16 mouse cellular contexts compared by ENCODE assay signal in the genomic region with DNA sequence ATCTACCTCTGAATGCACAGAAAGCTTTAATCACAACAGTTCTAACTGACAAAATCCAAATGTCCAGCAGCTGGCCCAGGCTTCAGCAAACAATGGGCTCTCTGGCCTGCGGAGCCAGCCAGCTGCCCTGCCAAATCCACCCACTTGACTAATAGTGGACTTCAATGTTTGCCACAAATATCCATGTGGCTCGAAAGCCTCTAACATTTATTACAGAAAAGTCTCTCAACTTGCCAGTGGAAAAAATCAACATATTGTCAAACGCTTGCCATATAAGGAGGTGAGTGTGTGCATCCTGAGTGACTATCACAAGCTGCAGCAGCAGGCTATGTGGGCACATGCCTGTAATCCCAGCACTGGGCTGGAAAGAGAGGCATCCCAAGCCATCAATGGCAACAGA. TPM values are rescaled to one million over a fixed set of nuclear protein-coding genes. Genes with fewer than 3 reads are reported as not detected.
DNase-seq lines count a peak whose midpoint lies in the region; ATAC-seq lines count a peak whose summit lies in the region.
"Had no signal": no experiment of that assay in that cellular context is flagged by ENCODE, and none has a peak within 500 bp of the region (broad histone marks: within the 10 kb centered on the region; RNA-seq: fewer than 3 reads in every experiment).

No protein-coding gene starts in this region.

- H3K9me3 ChIP-seq in heart, embryonic 11.5 days (replicated peaks; ENCODE audit: control insufficient read depth, low read length): no peaks in the 10 kb centered on the region
- no peaks in the 10 kb centered on the region for H3K9me3 ChIP-seq in megakaryocyte, embryonic 14.5 days
- H3K9me3 ChIP-seq: kidney, embryonic 15.5 days; neural tube, embryonic 13.5 days had no signal

- H3K4me3 ChIP-seq in heart, embryonic 11.5 days (ENCODE audit: low read depth, low read length): no peak overlapping the region
- peak overlapping the region; percentile 81 for H3K4me3 ChIP-seq in megakaryocyte, embryonic 14.5 days (replicated peaks)
- H3K4me3 ChIP-seq: kidney, embryonic 15.5 days; neural tube, embryonic 13.5 days had no signal

- 83% methylated on average over 3 of the region's 3 CpGs for WGBS in heart, embryonic 11.5 days (ENCODE audit: insufficient replicate concordance)

- ATAC-seq in heart, embryonic 11.5 days (replicated peaks; ENCODE audit: insufficient number of reproducible peaks, low FRiP score, low TSS enrichment): no peak
- ATAC-seq in megakaryocyte, adult 5-6 weeks (ENCODE audit: poor library complexity, severe bottlenecking): no peak
- no peak for ATAC-seq in megakaryocyte-erythroid progenitor cell, adult 5-6 weeks (replicated peaks; ENCODE audit: low FRiP score, low TSS enrichment, poor library complexity, severe bottlenecking)
- ATAC-seq: hindbrain, embryonic 16.5 days had no signal

- 0 out of 2 replicates have a peak overlapping the region, but pooled peaks have one; percentile 10 for H3K27ac ChIP-seq in heart, embryonic 11.5 days (ENCODE audit: low read depth, low read length)
- H3K27ac ChIP-seq: kidney, embryonic 15.5 days had no signal

- H3K27me3 ChIP-seq in heart, embryonic 11.5 days (ENCODE audit: control insufficient read depth, insufficient read depth, low read length): no peaks in the 10 kb centered on the region
- H3K27me3 ChIP-seq in megakaryocyte, embryonic 14.5 days (replicated peaks): no peaks in the 10 kb centered on the region
- H3K27me3 ChIP-seq: kidney, embryonic 15.5 days; neural tube, embryonic 13.5 days had no signal

- H3K4me1 ChIP-seq in heart, embryonic 11.5 days (ENCODE audit: control insufficient read depth, insufficient read depth, low read length): peaks cover 13% of the 10 kb centered on the region
- H3K4me1 ChIP-seq in megakaryocyte, embryonic 14.5 days: peaks cover 67% of the 10 kb centered on the region

- no peak overlapping the region for H3K9ac ChIP-seq in heart, embryonic 11.5 days (ENCODE audit: low read depth, low read length)
- H3K9ac ChIP-seq: kidney, embryonic 15.5 days; neural tube, embryonic 13.5 days had no signal

- no peaks in the 10 kb centered on the region for H3K36me3 ChIP-seq in heart, embryonic 11.5 days (ENCODE audit: control insufficient read depth, insufficient read depth, low read length)
- H3K36me3 ChIP-seq in megakaryocyte, embryonic 14.5 days (replicated peaks; ENCODE audit: low read length): peaks cover 3% of the 10 kb centered on the region
- H3K36me3 ChIP-seq: kidney, embryonic 15.5 days; neural tube, embryonic 13.5 days had no signal

- DNase-seq in heart, adult 8-10 months (ENCODE audit: low spot score): no peak
- peak; percentile 25 for DNase-seq in liver
- DNase-seq in adrenal gland, adult 18-20 months (ENCODE audit: low spot score in 2 of 2): no peak
- DNase-seq in right cerebral cortex, adult 2 months (ENCODE audit: low spot score in 2 of 2): no peak
- DNase-seq: B cell, adult 2 months; cerebellum, adult 9-10 months; lung, postnatal 14 days; midbrain, embryonic 14.5 days; thymus, postnatal 25 days had no signal

- H3K4me2 ChIP-seq in heart, embryonic 11.5 days: no peak overlapping the region
- H3K4me2 ChIP-seq: kidney, embryonic 15.5 days; neural tube, embryonic 13.5 days had no signal

RNA-seq across cellular contexts. Expression of gene Sun1, which starts 1.7 kb away (rescaled TPM):
- 33.4 and 40.9 TPM in 2 replicates for polyA plus RNA-seq in heart, embryonic 11.5 days (2014; fragmentation: Nextera tagmentation; extraction: Ambion mirVana)
- total RNA-seq in heart, adult 8-10 months (2022): 10 to 100 TPM; 48.0 to 58.0 (median 50.7) TPM
- 1.5 and 3.4 TPM in 2 replicates for polyA plus RNA-seq in megakaryocyte, embryonic 14.5 days (2012; ENCODE audit: insufficient read depth, low replicate concordance)
- 40.8 and 44.1 TPM in 2 replicates for total RNA-seq in megakaryocyte, adult 5-6 weeks (2015)
- total RNA-seq in megakaryocyte, adult 5-6 weeks (2017): 67.0 and 72.5 TPM in 2 replicates
- total RNA-seq in megakaryocyte-erythroid progenitor cell, adult 5-6 weeks (2014; fragmentation: Nextera tagmentation): 89.3 and 93.2 TPM in 2 replicates
- 72.3 and 92.9 TPM in 2 replicates for total RNA-seq in megakaryocyte-erythroid progenitor cell, adult 5-6 weeks (2017)
- 10 to 100 TPM; 59.1 to 83.8 TPM for total RNA-seq in adrenal gland, adult 18-20 months (2021)

RNA-seq across cellular contexts. Expression of gene Dnaaf5, which starts 48.8 kb away (rescaled TPM):
- polyA plus RNA-seq in heart, embryonic 11.5 days (2014; fragmentation: Nextera tagmentation; extraction: Ambion mirVana): 6.2 and 6.9 TPM in 2 replicates
- 10 to 100 TPM; 16.1 to 20.0 (median 18.2) TPM for total RNA-seq in heart, adult 8-10 months (2022)
- 196 and 533 TPM in 2 replicates for polyA plus RNA-seq in megakaryocyte, embryonic 14.5 days (2012; ENCODE audit: insufficient read depth, low replicate concordance)
- total RNA-seq in megakaryocyte, adult 5-6 weeks (2015): 5.2 and 5.6 TPM in 2 replicates
- total RNA-seq in megakaryocyte, adult 5-6 weeks (2017): 3.3 and 4.1 TPM in 2 replicates
- 21.5 and 23.3 TPM in 2 replicates for total RNA-seq in megakaryocyte-erythroid progenitor cell, adult 5-6 weeks (2014; fragmentation: Nextera tagmentation)
- total RNA-seq in megakaryocyte-erythroid progenitor cell, adult 5-6 weeks (2017): 8.3 and 9.5 TPM in 2 replicates
- total RNA-seq in adrenal gland, adult 18-20 months (2021): 10 to 100 TPM; 17.1 to 19.4 TPM

RNA-seq across cellular contexts. Expression of gene Prkar1b, which starts 49.0 kb away (rescaled TPM):
- 5.3 and 8.4 TPM in 2 replicates for polyA plus RNA-seq in heart, embryonic 11.5 days (2014; fragmentation: Nextera tagmentation; extraction: Ambion mirVana)
- 1 to 10 TPM; 2.1 to 2.7 (median 2.3) TPM for total RNA-seq in heart, adult 8-10 months (2022)
- polyA plus RNA-seq in megakaryocyte, embryonic 14.5 days (2012; ENCODE audit: insufficient read depth, low replicate concordance): 1.4 TPM in 1 of 2 replicates, not detected in the other
- 0.27 and 0.60 TPM in 2 replicates for total RNA-seq in megakaryocyte, adult 5-6 weeks (2015)
- 0.04 and 0.48 TPM in 2 replicates for total RNA-seq in megakaryocyte, adult 5-6 weeks (2017)
- 3.1 TPM in 1 of 2 replicates, not detected in the other for total RNA-seq in megakaryocyte-erythroid progenitor cell, adult 5-6 weeks (2014; fragmentation: Nextera tagmentation)
- not detected in 2 replicates for total RNA-seq in megakaryocyte-erythroid progenitor cell, adult 5-6 weeks (2017)
- 10 to 100 TPM; 44.4 to 67.4 TPM for total RNA-seq in adrenal gland, adult 18-20 months (2021)

RNA-seq across cellular contexts. Expression of gene Get4, which starts 53.3 kb away (rescaled TPM):
- 138 and 139 TPM in 2 replicates for polyA plus RNA-seq in heart, embryonic 11.5 days (2014; fragmentation: Nextera tagmentation; extraction: Ambion mirVana)
- total RNA-seq in heart, adult 8-10 months (2022): 10 to 100 TPM; 39.1 to 45.9 (median 43.7) TPM
- 55.5 and 58.7 TPM in 2 replicates for polyA plus RNA-seq in megakaryocyte, embryonic 14.5 days (2012; ENCODE audit: insufficient read depth, low replicate concordance)
- 21.6 and 23.0 TPM in 2 replicates for total RNA-seq in megakaryocyte, adult 5-6 weeks (2015)
- 18.5 and 23.1 TPM in 2 replicates for total RNA-seq in megakaryocyte, adult 5-6 weeks (2017)
- 57.7 and 80.8 TPM in 2 replicates for total RNA-seq in megakaryocyte-erythroid progenitor cell, adult 5-6 weeks (2014; fragmentation: Nextera tagmentation)
- total RNA-seq in megakaryocyte-erythroid progenitor cell, adult 5-6 weeks (2017): 19.5 and 38.6 TPM in 2 replicates
- 10 to 100 TPM; 65.4 to 93.6 TPM for total RNA-seq in adrenal gland, adult 18-20 months (2021)

Comparison
In these comparisons a context has a peak if more than half of its experiments do, and no peak if none do; other contexts are left out.
1. RNA of gene Prkar1b, which starts 49.0 kb away (total RNA-seq): 44.4 to 67.4 TPM in adrenal gland, adult 18-20 months; 2.1 to 2.7 TPM in heart, adult 8-10 months, 0.04 to 0.60 TPM in megakaryocyte, adult 5-6 weeks and 3.1 TPM in megakaryocyte-erythroid progenitor cell, adult 5-6 weeks; every median in the first group is over 10 times any median in the second.